Mouse (Mus musculus) MEL (cell line): ENCODE measurements around the gene Stam2.
A peak's percentile ranks its signal among the peaks of the same experiment; 100 is the strongest.

ENCODE experiments used
- CHD2 ChIP-seq: IDR thresholded peaks from 2 replicates; pipeline ENCODE4 v1.6.1; 2011; ENCODE audit warnings: low read length, improper control_type of control experiment
- CTCF ChIP-seq, 3 experiments: IDR thresholded peaks in 2 of 3; conservative IDR thresholded peaks in 1 of 3; 2 replicates each; pipeline ENCODE4 v1.5.1; 2011 to 2012; ENCODE audit warnings: low read length in 3 of 3, low read depth in 2 of 3, mild to moderate bottlenecking in 2 of 3, improper control_type of control experiment in 1 of 3, inconsistent platforms in 1 of 3, mixed read lengths in 1 of 3, moderate library complexity in 1 of 3; ENCODE audit not compliant: control insufficient read depth in 1 of 3, insufficient read depth in 1 of 3, poor library complexity in 1 of 3, severe bottlenecking in 1 of 3
- EP300 ChIP-seq, 2 experiments: IDR thresholded peaks; 2 replicates each; pipeline ENCODE4 v1.6.1; 2011; ENCODE audit warnings: improper control_type of control experiment in 2 of 2, low read length in 2 of 2, low read depth in 1 of 2, mild to moderate bottlenecking in 1 of 2
- GATA1 ChIP-seq: IDR thresholded peaks from 2 replicates; pipeline ENCODE4 v1.6.1; 2011; ENCODE audit warnings: low read depth, low read length, improper control_type of control experiment
- HCFC1 ChIP-seq: IDR thresholded peaks from 2 replicates; pipeline ENCODE4 v1.6.1; 2012; ENCODE audit warnings: low read depth, mild to moderate bottlenecking, inconsistent platforms, low read length, improper control_type of control experiment, moderate library complexity
- MAFK ChIP-seq: IDR thresholded peaks from 2 replicates; pipeline ENCODE4 v1.6.1; 2011; ENCODE audit warnings: low read depth, mild to moderate bottlenecking, low read length, improper control_type of control experiment, borderline replicate concordance
- MAX ChIP-seq: IDR thresholded peaks from 2 replicates; pipeline ENCODE4 v1.6.1; 2011; ENCODE audit warnings: low read length, improper control_type of control experiment
- MYB ChIP-seq: IDR thresholded peaks from 2 replicates; pipeline ENCODE4 v1.6.1; 2011; ENCODE audit warnings: mild to moderate bottlenecking, low read depth, low read length, improper control_type of control experiment
- NELFE ChIP-seq: IDR thresholded peaks from 2 replicates; pipeline ENCODE4 v1.6.1; 2011; ENCODE audit warnings: low read depth, low read length, improper control_type of control experiment
- TBP ChIP-seq: IDR thresholded peaks from 2 replicates; pipeline ENCODE4 v1.8.0; 2011; ENCODE audit warnings: low read depth, low read length, improper control_type of control experiment
- UBTF ChIP-seq: IDR thresholded peaks from 2 replicates; pipeline ENCODE4 v1.6.1; 2012; ENCODE audit warnings: low read depth, mild to moderate bottlenecking, inconsistent platforms, low read length, improper control_type of control experiment, moderate library complexity, borderline replicate concordance; ENCODE audit not compliant: insufficient read depth

- TF ChIP-seq MAFK (no peak), MAX (peak; percentile 90), EP300 (IDR thresholded peaks at IDR 0.05; ENCODE audit: low read depth in 1 of 2, low read length in 2 of 2) (no peak), MYB (no peak), CTCF (IDR thresholded peaks at IDR 0.05 in 2 of 3, conservative IDR thresholded peaks at IDR 0.05 in 1 of 3; ENCODE audit: control insufficient read depth in 1 of 3, insufficient read depth in 1 of 3, low read depth in 2 of 3, low read length in 3 of 3, poor library complexity in 1 of 3, severe bottlenecking in 1 of 3) (peak; percentile 74 to 86 (median 80)), GATA1 (no peak), HCFC1 (no peak), CHD2 (no peak), NELFE (no peak), TBP (no peak), UBTF (no peak)
These were observed 21.1 kb upstream of the Stam2 start for GRCm38 (mm10) chr2:52763040-52763736.
